Mouse (Mus musculus) intestine, embryonic 15.5 days (tissue): ENCODE results near the gene Ifna13. TPM values are rescaled to one million over a fixed set of nuclear protein-coding genes. Genes with fewer than 3 reads are reported as not detected.

Experiments used
- ATAC-seq: fragments of 200-750 bp; cut with Nextera tagmentation; 2 replicates; pipeline ENCODE4 v1.8.0; 2017; ENCODE audit warnings: moderate TSS enrichment, moderate library complexity
- H3K27ac ChIP-seq: fragments of 300-500 bp; sonication (generic); 2 replicates; pipeline ENCODE4 v1.5.1; 2015; ENCODE audit warnings: mild to moderate bottlenecking, inconsistent platforms
- H3K27me3 ChIP-seq: fragments of 300-500 bp; sonication (generic); replicated peaks from 2 replicates; pipeline ENCODE4 v1.6.1; 2015; ENCODE audit warnings: inconsistent platforms
- H3K36me3 ChIP-seq: fragments of 300-500 bp; sonication (generic); 2 replicates; pipeline ENCODE4 v1.6.1; 2015; ENCODE audit warnings: inconsistent platforms
- H3K4me1 ChIP-seq: fragments of 300-500 bp; sonication (generic); replicated peaks from 2 replicates; pipeline ENCODE4 v1.6.1; 2015; ENCODE audit warnings: inconsistent platforms
- H3K4me2 ChIP-seq: fragments of 300-500 bp; sonication (generic); replicated peaks from 2 replicates; pipeline ENCODE4 v1.6.1; 2015; ENCODE audit warnings: mild to moderate bottlenecking, inconsistent platforms
- H3K4me3 ChIP-seq: fragments of 300-500 bp; sonication (generic); replicated peaks from 2 replicates; pipeline ENCODE4 v1.5.1; 2015; ENCODE audit warnings: inconsistent platforms
- H3K9ac ChIP-seq: fragments of 300-500 bp; sonication (generic); 2 replicates; pipeline ENCODE4 v1.6.1; 2015; ENCODE audit warnings: inconsistent platforms
- H3K9me3 ChIP-seq: fragments of 300-500 bp; sonication (generic); 2 replicates; pipeline ENCODE4 v1.6.1; 2016; ENCODE audit warnings: inconsistent platforms
- WGBS: fragments of 180-500 bp; shearing (Covaris S2); methylation state at CpG from one replicate; pipeline ENCODE4 v1.1.7; 2015; 5-methylcytosine and 5-hydroxymethylcytosine counted together
- polyA plus RNA-seq: library from polyadenylated mRNA; unstranded; fragments of >200 nt; fragmentation: Nextera tagmentation; extraction: Ambion mirVana; gene quantifications from 2 replicates; pipeline ENCODE4 v1.2.1, GENCODE M21; 2015

Ifna13 gene
- polyA plus RNA-seq, 1 experiment from 2014 or later: not detected

DNA sequence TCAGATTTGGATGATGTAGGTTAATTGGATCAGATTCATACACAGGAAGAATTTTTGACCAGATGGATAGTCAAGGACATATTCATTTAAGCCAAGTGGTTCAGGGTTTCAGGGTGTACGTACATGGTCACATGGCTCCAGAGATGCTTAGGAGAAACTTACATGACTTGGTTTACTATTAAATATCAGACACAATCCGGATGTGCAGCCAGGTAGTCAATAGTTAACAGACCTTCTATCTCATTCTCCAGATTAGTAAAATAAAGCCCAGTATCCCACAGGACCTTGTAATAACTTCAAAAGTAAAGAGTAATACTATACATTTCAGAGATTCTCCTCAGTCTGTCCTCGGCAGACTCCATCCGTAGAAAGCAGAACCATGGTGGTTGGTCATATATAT, 9.9 kb downstream of the Ifna13 start, which contains the start of gene C87499:
Gene C87499, minus strand, starts transcription at position 101 of the 400 bp plus-strand sequence.
- no peaks in the 10 kb centered on the region for H3K9me3 ChIP-seq
- H3K36me3 ChIP-seq: no peaks in the 10 kb centered on the region
- no peaks in the 10 kb centered on the region for H3K27me3 ChIP-seq
- H3K27ac ChIP-seq: no peak within 1 kb of the TSS
- 87% methylated on average over 4 of the region's 4 CpGs for WGBS
- no peak for ATAC-seq
- H3K4me2 ChIP-seq: no peak within 1 kb of the TSS
- H3K4me3 ChIP-seq: no peak within 1 kb of the TSS
- H3K4me1 ChIP-seq: no peaks in the 10 kb centered on the region
- no peak within 1 kb of the TSS for H3K9ac ChIP-seq

DNA sequence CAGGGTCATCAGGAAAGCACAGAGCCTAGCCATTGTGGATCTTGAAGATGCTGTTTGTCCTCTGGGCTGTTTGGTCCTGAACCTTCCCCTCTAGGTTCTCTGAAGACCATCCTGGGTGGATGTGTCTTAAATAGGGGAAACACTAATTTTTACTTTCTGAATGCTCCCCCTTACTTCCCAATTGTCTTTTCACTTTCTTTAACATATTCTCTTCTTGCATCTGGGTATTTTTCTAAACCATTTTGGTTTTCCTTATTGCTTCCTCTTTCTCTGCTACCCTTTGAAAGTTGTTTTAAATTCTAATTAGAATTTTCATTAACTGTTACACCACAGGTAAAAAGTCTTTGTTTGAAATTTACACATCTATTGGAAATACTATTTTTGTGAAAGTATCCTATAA, 41.0 kb downstream of the Ifna13 start, which contains the start of gene Ifna12:
Gene Ifna12, minus strand, starts transcription at position 101 of the 400 bp plus-strand sequence.
- H3K9ac ChIP-seq: no peak within 1 kb of the TSS
- no peaks in the 10 kb centered on the region for H3K4me1 ChIP-seq
- no peaks in the 10 kb centered on the region for H3K9me3 ChIP-seq
- H3K27me3 ChIP-seq: no peaks in the 10 kb centered on the region
- no peak within 1 kb of the TSS for H3K4me3 ChIP-seq
- no peak for ATAC-seq
- H3K27ac ChIP-seq: no peak within 1 kb of the TSS
- no peaks in the 10 kb centered on the region for H3K36me3 ChIP-seq
- H3K4me2 ChIP-seq: no peak within 1 kb of the TSS

Other genes starting within 250 kb of the Ifna13 start
- gene Hacd4, start 205.5 kb downstream of the Ifna13 start, polyA plus RNA-seq: 12.2 and 12.7 TPM in 2 replicates
- not detected in 2 replicates for gene Ifnb1, start 121.7 kb downstream of the Ifna13 start, polyA plus RNA-seq
- gene Ifna15, start 86.2 kb downstream of the Ifna13 start, polyA plus RNA-seq: not detected in 2 replicates
- not detected in 2 replicates for gene Ifna14, start 72.7 kb downstream of the Ifna13 start, polyA plus RNA-seq
- gene Ifna9, start 52.1 kb downstream of the Ifna13 start, polyA plus RNA-seq: not detected in 2 replicates
- gene Ifna12, start 41.1 kb downstream of the Ifna13 start, polyA plus RNA-seq: not detected in 2 replicates
- gene C87499, start 10.0 kb downstream of the Ifna13 start, polyA plus RNA-seq: not detected in 2 replicates
- gene Ifna16, start 32.5 kb upstream of the Ifna13 start, polyA plus RNA-seq: not detected in 2 replicates
- not detected in 2 replicates for gene Ifna2, start 39.5 kb upstream of the Ifna13 start, polyA plus RNA-seq
- gene Ifnab, start 46.9 kb upstream of the Ifna13 start, polyA plus RNA-seq: not detected in 2 replicates
- gene Gm26566, start 77.3 kb upstream of the Ifna13 start, polyA plus RNA-seq: 0.80 and 0.97 TPM in 2 replicates
- gene Klhl9, start 78.0 kb upstream of the Ifna13 start, polyA plus RNA-seq: 75.3 and 89.4 TPM in 2 replicates
- not detected in 2 replicates for gene Gm13271, start 110.4 kb upstream of the Ifna13 start, polyA plus RNA-seq
- 0.39 and 0.80 TPM in 2 replicates for gene Gm13283, start 115.7 kb upstream of the Ifna13 start, polyA plus RNA-seq
- 0.63 TPM in 1 of 2 replicates, not detected in the other for gene Gm13290, start 129.4 kb upstream of the Ifna13 start, polyA plus RNA-seq
- not detected in 2 replicates for gene Gm13289, start 132.5 kb upstream of the Ifna13 start, polyA plus RNA-seq
- gene Gm13272, start 135.4 kb upstream of the Ifna13 start, polyA plus RNA-seq: not detected in 2 replicates
- gene Ifnz, start 137.7 kb upstream of the Ifna13 start, polyA plus RNA-seq: not detected in 2 replicates
- gene Gm13276, start 141.2 kb upstream of the Ifna13 start, polyA plus RNA-seq: 0.38 TPM in 1 of 2 replicates, not detected in the other
- gene Gm13277, start 144.2 kb upstream of the Ifna13 start, polyA plus RNA-seq: not detected in 2 replicates
- gene Gm13278, start 147.1 kb upstream of the Ifna13 start, polyA plus RNA-seq: not detected in 2 replicates
- gene Gm13275, start 150.0 kb upstream of the Ifna13 start, polyA plus RNA-seq: not detected in 2 replicates
- not detected in 2 replicates for gene Gm13279, start 152.9 kb upstream of the Ifna13 start, polyA plus RNA-seq
- gene Gm13285, start 155.2 kb upstream of the Ifna13 start, polyA plus RNA-seq: 1.1 TPM in 2 replicates
- not detected in 2 replicates for gene Gm13287, start 158.8 kb upstream of the Ifna13 start, polyA plus RNA-seq
- 0.08 TPM in 1 of 2 replicates, not detected in the other for gene Gm13288, start 161.1 kb upstream of the Ifna13 start, polyA plus RNA-seq
- not detected in 2 replicates for gene Ifna7, start 171.8 kb upstream of the Ifna13 start, polyA plus RNA-seq
- not detected in 2 replicates for gene Ifna11, start 175.5 kb upstream of the Ifna13 start, polyA plus RNA-seq
- not detected in 2 replicates for gene Ifna6, start 183.0 kb upstream of the Ifna13 start, polyA plus RNA-seq
- gene Ifna5, start 191.1 kb upstream of the Ifna13 start, polyA plus RNA-seq: not detected in 2 replicates
- gene Ifna4, start 197.4 kb upstream of the Ifna13 start, polyA plus RNA-seq: not detected in 2 replicates
- gene Ifna1, start 205.6 kb upstream of the Ifna13 start, polyA plus RNA-seq: not detected in 2 replicates
- not detected in 2 replicates for gene Ifne, start 235.7 kb upstream of the Ifna13 start, polyA plus RNA-seq